Mouse (Mus musculus) hindbrain, embryonic 16.5 days (tissue): ENCODE results near the gene Hopx. TPM values are rescaled to one million over a fixed set of nuclear protein-coding genes. Genes with fewer than 3 reads are reported as not detected.

ENCODE experiments used
- ATAC-seq: fragments of 200-750 bp; cut with Nextera tagmentation; 2 replicates; pipeline ENCODE4 v1.8.0; 2017; ENCODE audit warnings: moderate TSS enrichment, moderate library complexity
- H3K27ac ChIP-seq: fragments of 300-500 bp; sonication (generic); 2 replicates; pipeline ENCODE4 v1.5.1; 2014; ENCODE audit warnings: low read depth, mild to moderate bottlenecking, control low read depth, low read length, moderate library complexity
- H3K27me3 ChIP-seq: fragments of 300-500 bp; sonication (generic); replicated peaks from 2 replicates; pipeline ENCODE4 v1.6.1; 2014; ENCODE audit warnings: low read length; ENCODE audit not compliant: control insufficient read depth, insufficient read depth
- H3K36me3 ChIP-seq: fragments of 300-500 bp; sonication (generic); 2 replicates; pipeline ENCODE4 v1.6.1; 2014; ENCODE audit warnings: mild to moderate bottlenecking, low read length, moderate library complexity, mixed read lengths; ENCODE audit not compliant: control insufficient read depth, insufficient read depth
- H3K4me1 ChIP-seq: fragments of 300-500 bp; sonication (generic); 2 replicates; pipeline ENCODE4 v1.6.1; 2014; ENCODE audit warnings: low read depth, low read length; ENCODE audit not compliant: control insufficient read depth, insufficient read depth
- H3K4me2 ChIP-seq: fragments of 300-500 bp; sonication (generic); 2 replicates; pipeline ENCODE4 v1.6.1; 2014; ENCODE audit warnings: mild to moderate bottlenecking, low read length, control low read depth, moderate library complexity
- H3K4me3 ChIP-seq: fragments of 300-500 bp; sonication (generic); 2 replicates; pipeline ENCODE4 v1.5.1; 2014; ENCODE audit warnings: mild to moderate bottlenecking, low read length, control low read depth, moderate library complexity
- H3K9ac ChIP-seq: fragments of 300-500 bp; sonication (generic); 2 replicates; pipeline ENCODE4 v1.6.1; 2014; ENCODE audit warnings: low read depth, mild to moderate bottlenecking, control low read depth, low read length, moderate library complexity
- H3K9me3 ChIP-seq: fragments of 300-500 bp; sonication (generic); 2 replicates; pipeline ENCODE4 v1.6.1; 2014; ENCODE audit warnings: mild to moderate bottlenecking, low read length, moderate library complexity; ENCODE audit not compliant: control insufficient read depth
- WGBS: fragments of 180-500 bp; shearing (Covaris S2); extraction: QIAGEN DNeasy Blood & Tissue Kit; methylation state at CpG from one replicate; pipeline ENCODE4 v1.1.7; 2014; 5-methylcytosine and 5-hydroxymethylcytosine counted together
- polyA plus RNA-seq: library from polyadenylated mRNA; unstranded; fragments of >200 nt; fragmentation: Nextera tagmentation; extraction: Ambion mirVana; gene quantifications from 2 replicates; pipeline ENCODE4 v1.2.1, GENCODE M21; 2015

Hopx gene
- polyA plus RNA-seq, 1 experiment from 2014 or later: 6.7 TPM

- H3K9ac ChIP-seq: no peak overlapping the region
- H3K4me3 ChIP-seq: no peak overlapping the region
- H3K9me3 ChIP-seq: no peaks in the 10 kb centered on the region
- no peak overlapping the region for H3K27ac ChIP-seq
- no peaks in the 10 kb centered on the region for H3K36me3 ChIP-seq
- H3K4me1 ChIP-seq: no peaks in the 10 kb centered on the region; the same call in 1 of the 2 replicates
- ATAC-seq: no peak
- no peaks in the 10 kb centered on the region for H3K27me3 ChIP-seq
- H3K4me2 ChIP-seq: no peak overlapping the region
- 81% methylated on average over 7 of the region's 7 CpGs for WGBS
Measured at GRCm38 (mm10) chr5:77086541-77086940, 28.4 kb downstream of the Hopx start.

- no peaks in the 10 kb centered on the region for H3K9me3 ChIP-seq
- H3K36me3 ChIP-seq: no peaks in the 10 kb centered on the region
- no peaks in the 10 kb centered on the region; the same call in 1 of the 2 replicates for H3K4me1 ChIP-seq
- ATAC-seq: no peak
- H3K27me3 ChIP-seq: no peaks in the 10 kb centered on the region
- no peak overlapping the region for H3K4me3 ChIP-seq
- no peak overlapping the region for H3K9ac ChIP-seq
- whole genome bisulfite sequencing: 81% methylated on average over 10 of the region's 10 CpGs
- no peak overlapping the region for H3K4me2 ChIP-seq
- no peak overlapping the region for H3K27ac ChIP-seq
Measured at GRCm38 (mm10) chr5:77085753-77086450, 29.0 kb downstream of the Hopx start.

DNA sequence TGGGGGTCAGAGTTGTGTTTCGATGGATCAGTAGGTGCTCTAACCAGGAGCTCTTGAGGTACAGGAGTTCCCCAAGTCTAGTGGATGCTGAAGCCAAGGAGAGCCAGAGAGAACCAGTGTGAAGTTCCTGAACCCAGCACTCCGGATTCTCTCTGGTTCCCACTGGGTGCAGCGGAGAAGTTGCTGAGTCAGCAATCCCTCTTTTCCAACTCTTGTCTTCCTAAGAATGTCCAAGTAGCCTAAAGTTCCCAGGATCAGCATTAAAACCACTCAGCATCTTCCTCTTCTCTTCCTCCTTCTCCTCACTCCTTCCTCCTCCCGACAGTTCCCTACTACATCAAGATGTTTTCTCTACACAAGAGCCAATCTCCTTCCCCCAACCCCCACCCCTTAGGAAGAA is 30.5 kb downstream of the Hopx start:
- Histone ChIP-seq H3K4me3 (no peak overlapping the region), H3K4me2 (no peak overlapping the region), H3K27me3 (no peaks in the 10 kb centered on the region), H3K9me3 (no peaks in the 10 kb centered on the region), H3K9ac (no peak overlapping the region), H3K36me3 (no peaks in the 10 kb centered on the region), H3K4me1 (no peaks in the 10 kb centered on the region), H3K27ac (no peak overlapping the region)
- ATAC-seq: no peak
- 88% methylated on average over 4 of the region's 4 CpGs for WGBS

GRCm38 (mm10) chr5:77082735-77083134 is 32.2 kb downstream of the Hopx start:
- WGBS: 92% methylated on average over 7 of the region's 7 CpGs
- H3K4me2 ChIP-seq: no peak overlapping the region

DNA sequence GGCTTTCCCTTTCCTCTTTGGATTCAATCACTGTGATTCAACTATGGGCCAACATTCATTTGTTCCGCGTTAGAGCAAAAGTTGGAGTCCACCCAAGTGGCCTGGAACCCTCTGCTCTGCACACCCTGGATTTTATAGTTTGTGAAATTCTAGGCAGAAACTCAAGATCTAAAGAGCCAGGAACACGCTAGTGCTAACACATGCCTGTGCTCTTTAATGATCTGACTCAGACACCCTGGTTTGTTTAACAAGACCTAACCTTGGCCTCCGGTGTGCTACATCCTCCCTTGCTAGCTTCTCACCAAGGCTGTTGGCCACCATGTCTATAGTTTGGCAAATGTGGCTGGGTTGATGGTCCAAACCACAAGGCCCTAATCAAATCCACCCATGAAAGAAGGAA is 34.2 kb downstream of the Hopx start:
- Histone ChIP-seq H3K4me1 (no peaks in the 10 kb centered on the region), H3K27me3 (no peaks in the 10 kb centered on the region), H3K36me3 (no peaks in the 10 kb centered on the region), H3K9ac (no peak overlapping the region), H3K27ac (no peak overlapping the region), H3K9me3 (no peaks in the 10 kb centered on the region), H3K4me2 (no peak overlapping the region), H3K4me3 (no peak overlapping the region)
- 96% methylated on average over 4 of the region's 4 CpGs for WGBS
- ATAC-seq: no peak

More at GRCm38 (mm10) chr5:77082735-77083134, 32.2 kb downstream of the Hopx start:
- Histone ChIP-seq H3K36me3 (no peaks in the 10 kb centered on the region), H3K9me3 (no peaks in the 10 kb centered on the region), H3K4me1 (no peaks in the 10 kb centered on the region), H3K4me3 (no peak overlapping the region), H3K27ac (no peak overlapping the region), H3K9ac (no peak overlapping the region), H3K27me3 (no peaks in the 10 kb centered on the region)
- ATAC-seq: no peak

DNA sequence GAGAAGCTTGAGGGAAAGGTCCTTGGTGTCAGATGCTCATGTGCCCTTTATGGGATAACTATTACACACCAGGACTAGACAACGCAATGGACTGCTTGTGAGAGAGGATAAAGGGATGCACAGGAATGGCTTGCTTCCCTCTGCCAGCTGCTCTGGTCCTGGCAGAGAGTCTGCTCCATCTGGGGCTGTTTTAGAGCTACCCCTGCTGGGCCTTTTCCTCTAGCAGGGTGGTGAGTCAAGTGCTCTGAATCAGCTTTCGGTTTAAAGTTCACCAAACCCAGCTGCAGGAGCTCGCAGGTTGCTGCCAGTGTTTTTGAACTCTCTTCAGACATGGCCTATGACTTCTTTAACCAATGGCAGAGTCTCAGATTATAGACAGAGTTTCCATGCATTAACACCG is 39.0 kb downstream of the Hopx start:
- 92% methylated on average over 4 of the region's 4 CpGs for WGBS
- H3K9me3 ChIP-seq: no peaks in the 10 kb centered on the region
- no peak overlapping the region for H3K27ac ChIP-seq
- ATAC-seq: no peak
- H3K36me3 ChIP-seq: no peaks in the 10 kb centered on the region
- H3K4me3 ChIP-seq: no peak overlapping the region
- no peak overlapping the region for H3K9ac ChIP-seq
- H3K27me3 ChIP-seq: no peaks in the 10 kb centered on the region
- no peaks in the 10 kb centered on the region for H3K4me1 ChIP-seq
- H3K4me2 ChIP-seq: no peak overlapping the region

- Histone ChIP-seq H3K27me3 (no peaks in the 10 kb centered on the region), H3K36me3 (no peaks in the 10 kb centered on the region), H3K4me2 (no peak overlapping the region), H3K27ac (no peak overlapping the region), H3K4me1 (no peaks in the 10 kb centered on the region), H3K9me3 (no peaks in the 10 kb centered on the region), H3K4me3 (no peak overlapping the region), H3K9ac (no peak overlapping the region)
- no peak for ATAC-seq
- WGBS: 66% methylated on average over 2 of the region's 2 CpGs
Measured at GRCm38 (mm10) chr5:77074914-77075313, 40.0 kb downstream of the Hopx start.

GRCm38 (mm10) chr5:77073794-77074193 is 41.1 kb downstream of the Hopx start:
- Histone ChIP-seq H3K36me3 (no peaks in the 10 kb centered on the region), H3K27ac (no peak overlapping the region), H3K9me3 (no peaks in the 10 kb centered on the region), H3K4me1 (no peaks in the 10 kb centered on the region), H3K4me2 (no peak overlapping the region), H3K4me3 (no peak overlapping the region), H3K9ac (no peak overlapping the region), H3K27me3 (no peaks in the 10 kb centered on the region)
- ATAC-seq: no peak
- 90% methylated on average over 8 of the region's 8 CpGs for WGBS

- H3K9ac ChIP-seq: no peak overlapping the region
- no peak overlapping the region for H3K27ac ChIP-seq
- H3K4me2 ChIP-seq: no peak overlapping the region
- H3K36me3 ChIP-seq: no peaks in the 10 kb centered on the region
- no peaks in the 10 kb centered on the region for H3K4me1 ChIP-seq
- 78% methylated on average over 3 of the region's 3 CpGs for WGBS
- no peaks in the 10 kb centered on the region for H3K9me3 ChIP-seq
- H3K27me3 ChIP-seq: no peaks in the 10 kb centered on the region
- ATAC-seq: no peak; the same call in 1 of the 2 replicates
- no peak overlapping the region for H3K4me3 ChIP-seq
Measured at GRCm38 (mm10) chr5:77071626-77072025, 43.3 kb downstream of the Hopx start.
